Mouse (Mus musculus) embryo, embryonic 11.5 days (tissue): ENCODE results near the gene Shisa8.

ENCODE experiments used
- DNase-seq: peaks from one replicate; pipeline ENCODE4 v3.0.0-alpha.2; 2012; ENCODE audit warnings: low read depth, low spot score

Shisa8 gene

GRCm38 (mm10) chr15:82223251-82223650 is 10.6 kb upstream of the Shisa8 start:
- no peak for DNase-seq

DNA sequence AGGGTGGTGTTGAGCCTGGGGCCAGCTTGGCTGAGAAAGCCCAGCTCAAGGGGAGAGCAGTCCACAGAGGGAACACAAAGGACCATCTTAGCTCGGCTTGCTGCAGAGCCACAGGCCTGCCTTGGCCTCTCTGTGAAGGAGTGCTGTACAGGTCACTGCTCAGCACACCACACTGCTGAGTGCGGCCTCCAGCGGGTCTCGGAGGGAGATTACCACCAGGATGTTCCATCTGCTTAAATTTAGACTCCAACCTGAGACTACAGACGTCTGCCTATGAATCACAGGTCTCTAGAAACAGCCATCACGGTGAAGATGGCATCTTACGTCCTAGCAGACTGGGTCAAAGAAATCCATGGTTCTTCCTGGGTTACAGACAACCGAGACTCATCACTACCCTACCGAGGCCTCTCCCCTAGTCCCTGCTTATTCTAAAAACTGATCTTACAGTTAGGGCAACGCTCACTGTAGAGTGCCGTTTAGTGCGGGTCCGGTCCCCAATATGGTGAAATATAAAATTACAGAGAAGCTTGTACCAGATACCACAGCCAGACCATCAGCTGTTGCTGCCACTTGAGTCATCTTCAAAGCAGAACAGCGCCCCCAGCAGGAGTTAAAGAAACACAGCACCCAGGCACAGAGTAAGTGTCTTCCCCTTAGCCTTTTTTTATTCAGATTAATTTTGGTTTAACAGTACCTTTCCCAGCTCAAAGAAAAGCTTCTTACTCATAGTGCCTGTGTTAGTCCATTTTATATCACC is 8.7 kb upstream of the Shisa8 start:
- DNase-seq, result no peak

DNA sequence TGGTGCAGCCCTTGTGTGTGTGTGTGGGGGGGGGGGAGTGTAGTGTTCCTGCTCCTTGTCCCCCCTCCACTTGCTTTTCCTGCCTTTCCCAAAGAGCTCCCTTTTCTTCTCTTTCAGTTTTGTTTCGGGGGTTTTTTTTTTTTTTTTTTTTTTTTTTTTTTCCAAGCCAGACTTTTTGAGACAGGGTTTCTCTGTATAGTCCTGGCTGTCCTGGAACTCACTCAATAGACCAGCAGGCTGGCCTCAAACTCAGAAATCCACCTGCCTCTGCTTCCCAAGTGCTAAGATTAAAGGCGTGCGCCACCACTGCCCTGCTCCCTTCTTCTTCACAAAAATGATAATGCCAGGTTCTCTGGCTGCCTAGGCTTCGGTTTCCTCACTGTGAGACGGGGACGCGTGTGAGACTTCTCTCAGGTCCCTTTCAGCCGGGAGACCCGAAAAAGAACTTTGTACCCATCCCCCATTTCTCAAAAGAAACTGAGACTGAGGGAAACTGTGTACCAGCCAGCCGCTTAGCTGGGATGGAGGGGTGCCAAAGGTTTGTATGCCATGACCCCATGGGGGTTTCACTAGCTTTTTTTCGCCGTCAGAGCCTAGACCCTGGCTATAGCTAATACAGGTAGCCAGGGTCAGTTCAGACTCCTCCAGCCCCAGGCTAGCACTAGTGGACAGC is 7.5 kb upstream of the Shisa8 start:
- DNase-seq, result no peak

DNA sequence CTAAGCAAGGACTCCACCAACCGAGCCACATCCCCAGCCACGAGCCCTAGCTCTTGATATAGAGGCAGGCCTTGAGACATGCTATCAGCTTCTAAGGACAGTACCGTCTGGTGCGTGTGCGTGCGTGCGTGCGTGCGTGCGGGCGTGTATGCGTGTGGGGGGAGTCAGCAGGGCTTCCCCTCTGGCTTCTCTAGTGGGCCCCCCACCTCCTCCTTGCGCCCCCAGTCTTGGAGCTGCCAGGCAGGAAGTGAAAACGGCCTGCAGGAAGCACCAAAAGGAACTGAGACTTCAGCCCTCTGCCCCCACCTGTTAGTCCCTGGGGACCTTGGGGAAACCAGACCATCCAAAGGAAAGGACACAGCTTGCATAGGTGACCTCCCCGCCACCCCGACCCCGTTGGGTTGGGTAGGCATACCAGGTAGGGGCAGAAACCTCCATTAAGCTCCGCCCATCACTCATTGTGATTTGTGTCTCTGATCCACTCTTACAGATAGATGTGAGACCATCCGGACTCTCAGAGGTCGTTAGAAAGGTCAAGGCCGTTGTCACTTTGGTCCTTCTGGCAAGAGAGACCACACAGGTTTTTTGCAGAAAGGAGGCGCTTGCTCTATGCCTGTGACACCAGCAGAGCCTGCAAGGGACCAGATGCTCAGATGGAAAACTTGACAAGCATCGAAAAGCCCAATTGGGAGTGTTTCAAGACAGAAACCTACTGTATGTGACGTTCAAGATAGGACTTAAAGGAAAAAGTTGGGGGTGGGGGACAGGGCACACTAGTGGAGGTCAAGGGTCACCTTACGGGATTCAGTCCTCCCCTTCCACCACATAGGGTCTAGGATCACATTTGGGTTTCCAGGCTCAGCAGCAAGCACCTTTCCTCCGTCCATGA is 6.4 kb upstream of the Shisa8 start:
- DNase-seq, result no peak

DNA sequence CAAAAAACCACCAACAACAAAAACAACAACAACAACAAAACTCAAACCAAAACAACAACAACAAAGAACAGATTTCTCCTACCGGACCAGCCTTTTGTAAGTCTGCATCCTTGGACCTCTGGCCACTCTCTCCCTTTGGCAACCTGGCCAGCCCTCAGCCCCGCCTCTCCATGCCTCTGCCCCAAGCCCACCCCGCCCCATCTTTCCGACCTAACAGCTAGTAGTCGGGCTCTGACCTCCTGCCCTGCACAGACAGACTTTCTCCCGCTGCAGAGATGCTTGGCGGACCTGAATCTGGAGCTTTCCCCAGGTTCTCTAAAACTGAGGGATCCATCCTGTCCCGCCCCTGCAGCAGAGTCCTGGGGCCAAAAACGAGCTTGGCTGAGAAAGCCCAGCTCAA is 5.4 kb upstream of the Shisa8 start:
- no peak for DNase-seq

- DNase-seq, result no peak
These were observed 4.4 kb upstream of the Shisa8 start for GRCm38 (mm10) chr15:82217039-82217438.

DNA sequence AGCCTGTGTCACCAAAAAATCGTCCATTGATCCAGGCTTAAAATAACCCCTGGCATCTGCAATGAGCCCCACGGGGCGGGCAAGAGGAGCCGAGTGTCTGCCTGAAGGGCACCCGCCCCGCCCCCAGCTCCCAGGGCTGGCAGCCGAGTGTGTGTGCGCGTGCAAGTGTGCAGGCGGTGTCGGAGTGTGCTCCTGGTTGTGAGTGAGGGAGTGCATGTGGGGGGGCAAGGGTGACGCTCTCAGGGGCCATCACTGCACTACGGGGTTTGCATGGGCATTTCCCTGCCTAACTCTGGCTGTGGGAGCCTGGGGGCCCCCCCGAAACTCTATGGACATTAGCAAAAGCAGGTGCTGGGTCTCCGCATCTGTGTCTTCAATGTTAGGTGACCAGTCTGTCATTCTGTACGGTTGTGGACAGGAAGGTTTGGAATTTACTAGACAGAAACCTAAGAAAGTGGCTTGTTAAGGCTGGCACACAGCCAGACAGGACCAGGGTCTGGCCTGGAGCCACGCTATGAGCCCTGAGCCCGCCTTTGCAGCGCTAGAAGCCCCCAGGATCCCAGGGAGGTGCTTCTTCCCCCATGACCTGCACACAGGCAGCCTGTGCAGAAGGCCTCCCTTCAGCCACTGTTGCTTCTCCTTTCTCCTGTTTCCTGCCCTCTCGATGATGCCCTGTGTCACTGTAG is 3.7 kb upstream of the Shisa8 start:
- DNase-seq, result no peak

DNA sequence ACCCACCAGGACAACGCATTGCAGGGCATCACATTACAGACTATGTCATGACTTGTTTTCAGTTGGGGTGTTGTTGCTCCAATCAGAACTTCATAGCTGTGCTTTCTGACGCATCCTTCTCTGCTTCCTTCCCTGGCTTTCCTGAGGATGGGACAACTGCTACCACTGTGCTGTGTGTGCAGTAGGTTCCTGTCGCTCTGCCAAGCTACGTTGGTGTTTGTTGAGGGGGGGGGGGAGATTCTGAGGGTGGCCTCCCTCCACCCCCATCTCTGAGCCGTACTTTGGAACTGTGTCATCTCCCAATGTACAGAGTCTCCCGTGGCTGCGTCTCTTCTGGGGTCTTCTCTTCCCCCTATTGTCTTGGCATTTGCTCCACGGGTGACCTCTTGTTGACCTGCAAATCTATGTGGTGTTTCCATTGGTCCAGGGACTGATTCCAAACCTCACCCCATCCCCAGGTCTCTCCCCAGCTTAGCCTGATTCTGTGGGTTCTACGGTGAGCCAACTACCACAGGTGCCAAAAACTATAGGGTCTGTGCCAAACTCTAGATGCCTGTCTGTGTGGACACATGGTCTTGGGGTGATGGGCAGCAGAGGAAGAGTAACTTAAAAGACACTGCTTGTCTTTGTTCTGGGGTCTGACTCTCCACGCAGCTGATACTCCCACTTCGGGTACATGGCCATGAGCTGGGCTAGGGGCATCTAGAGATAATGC is 2.9 kb upstream of the Shisa8 start:
- no peak for DNase-seq

DNA sequence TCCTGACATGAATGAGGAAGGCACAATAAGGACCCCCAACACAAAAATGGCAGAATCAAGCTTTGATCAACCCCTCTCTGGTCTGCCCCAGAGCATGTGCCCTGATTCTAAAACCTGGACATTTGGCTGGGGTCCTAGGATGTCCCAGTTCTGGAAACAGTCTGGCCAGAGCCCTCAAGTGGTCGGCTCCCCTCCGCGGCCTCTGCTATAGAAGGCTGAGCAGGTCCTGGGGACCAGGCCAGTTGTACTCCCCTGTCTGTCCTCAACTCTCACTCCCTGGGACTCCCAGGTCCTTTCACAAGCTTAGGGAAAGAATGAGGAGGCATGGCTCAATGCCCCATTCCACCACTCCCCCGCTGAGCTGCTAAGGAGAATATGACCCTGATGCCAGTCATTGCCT is 607 bp upstream of the Shisa8 start:
- DNase-seq, result no peak

DNA sequence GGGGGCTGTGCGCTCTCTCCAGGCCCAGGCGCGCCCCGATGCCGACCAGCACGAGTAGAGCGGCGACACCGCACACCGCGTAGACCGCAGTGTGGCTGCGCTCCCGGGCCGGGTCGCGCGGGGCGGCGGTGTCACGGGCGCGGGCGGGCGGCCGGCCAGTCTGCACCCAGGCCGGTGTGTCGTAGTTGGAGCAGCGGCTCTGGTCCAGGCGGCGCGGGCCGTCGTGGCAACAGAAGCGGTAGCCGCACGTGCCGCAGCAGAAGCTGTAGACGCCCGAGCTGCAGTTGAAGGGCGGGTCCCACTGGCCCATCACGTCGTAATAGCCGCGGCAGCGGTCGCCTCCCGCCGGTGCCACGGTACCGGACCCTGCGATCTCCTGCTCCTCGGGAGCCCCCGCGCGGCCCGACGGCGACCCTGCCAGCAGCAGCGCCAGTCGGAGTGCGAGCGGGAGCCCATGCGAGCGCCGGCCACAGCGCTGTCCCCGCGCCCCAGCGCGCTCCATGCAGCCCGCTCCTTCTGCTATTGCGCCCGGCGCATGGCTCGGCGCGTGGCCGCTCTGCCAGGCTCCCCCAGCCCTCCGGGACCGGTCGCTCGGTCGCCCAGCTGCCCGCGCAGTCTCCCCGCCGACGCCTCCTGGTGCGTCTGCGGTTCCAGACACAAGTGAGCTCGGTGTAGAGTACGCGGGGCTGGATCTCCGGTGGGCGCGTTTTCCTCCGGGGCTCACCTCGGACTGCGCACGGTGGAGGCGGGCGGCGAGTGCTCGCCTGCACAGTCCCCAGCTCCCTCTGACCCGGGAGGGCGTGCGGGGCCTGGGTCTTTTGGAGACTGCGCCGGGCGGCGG is 484 bp downstream of the Shisa8 start:
- no peak for DNase-seq

- no peak for DNase-seq
These were observed 1.3 kb downstream of the Shisa8 start for GRCm38 (mm10) chr15:82211281-82211680.

GRCm38 (mm10) chr15:82210801-82211200 is 1.8 kb downstream of the Shisa8 start:
- no peak for DNase-seq

- DNase-seq, result no peak
These were observed 3.1 kb downstream of the Shisa8 start for GRCm38 (mm10) chr15:82209295-82210050.

DNA sequence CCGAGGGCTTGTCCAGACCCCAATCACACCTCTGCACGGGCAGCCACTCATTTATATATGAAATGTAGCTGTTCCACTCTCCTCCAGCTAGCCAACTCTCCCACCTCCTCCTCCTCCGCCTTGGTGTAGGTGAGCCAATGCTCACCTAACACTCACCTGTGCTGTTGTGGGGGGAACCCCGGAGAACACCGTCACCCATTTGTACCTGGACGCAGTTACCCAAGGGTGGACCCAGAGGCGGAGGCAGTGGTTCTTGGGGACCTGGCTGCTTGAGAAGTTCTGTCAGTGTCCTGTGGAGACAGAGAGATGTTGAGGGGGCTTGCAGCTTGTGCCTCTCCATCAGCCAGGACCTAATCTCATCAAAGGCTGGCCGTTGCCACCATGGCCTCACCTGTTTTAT is 4.3 kb downstream of the Shisa8 start:
- no peak for DNase-seq

DNA sequence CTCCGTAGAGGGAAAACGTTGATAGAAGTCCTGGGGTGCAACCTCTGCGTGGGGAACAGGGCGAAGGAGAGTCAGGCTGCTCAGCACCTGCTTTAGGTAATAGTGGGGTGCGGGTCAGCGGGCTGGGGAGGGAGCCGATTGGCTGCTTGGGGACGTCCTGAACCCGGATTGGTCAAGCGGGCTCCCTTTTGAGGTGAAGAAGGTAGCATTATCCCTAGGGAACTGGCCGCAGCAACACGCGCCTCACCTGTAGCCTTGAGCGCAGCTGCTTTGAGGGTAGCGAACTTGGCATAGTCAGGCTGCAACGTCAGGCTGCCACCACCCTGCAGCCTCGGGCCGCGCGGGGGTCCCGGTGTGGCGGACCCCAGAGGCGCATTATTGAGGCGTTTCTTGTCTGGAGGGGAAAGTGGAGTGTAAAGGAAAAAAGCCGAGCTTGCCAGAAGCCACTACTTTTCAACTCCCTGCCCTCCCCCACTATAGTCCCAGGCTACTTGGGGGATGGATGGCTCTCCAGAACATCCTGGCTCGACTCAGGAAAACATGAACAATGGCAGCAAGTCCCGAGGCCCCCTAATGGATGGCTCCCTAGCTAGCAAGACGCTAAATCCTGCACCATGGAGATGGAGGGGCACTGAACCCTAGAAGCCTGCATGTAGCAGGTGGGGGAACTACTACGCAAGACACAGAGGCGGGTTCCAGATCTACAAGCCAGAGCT is 5.0 kb downstream of the Shisa8 start:
- DNase-seq, result no peak

DNA sequence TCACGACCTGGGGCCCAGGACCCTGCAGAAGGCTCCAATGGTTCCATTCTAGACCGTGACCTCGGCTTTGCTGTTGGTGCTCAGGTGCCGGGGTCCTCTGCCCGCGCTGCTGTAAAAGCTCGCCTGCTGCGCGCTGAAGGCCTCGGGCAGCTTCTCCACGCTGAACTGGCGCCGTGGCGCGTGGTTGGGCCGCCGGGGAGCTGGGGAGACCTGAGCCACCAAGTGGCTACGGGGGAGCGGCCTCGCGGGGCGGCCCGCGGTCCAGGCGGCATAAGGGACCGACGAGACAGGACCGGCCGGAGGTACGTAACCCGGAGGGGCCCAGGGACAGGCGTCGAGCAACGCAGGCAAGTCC is 5.5 kb downstream of the Shisa8 start:
- no peak for DNase-seq

GRCm38 (mm10) chr15:82206365-82207104 is 6.1 kb downstream of the Shisa8 start:
- no peak for DNase-seq

- no peak for DNase-seq
These were observed 7.8 kb downstream of the Shisa8 start for GRCm38 (mm10) chr15:82204680-82205371.
